Mouse (Mus musculus) embryonic fibroblast, embryonic 13.5 days (primary cell): Measurements from ENCODE around the gene Cyp2d11. TPM values are rescaled to one million over a fixed set of nuclear protein-coding genes. Genes with fewer than 3 reads are reported as not detected.
"Not testable (repeated sequence)": the region's sequence is repeated elsewhere in the genome, so short reads cannot be mapped to it uniquely, and the experiment has no call there.

Experiments
- H3K27ac ChIP-seq: 2 replicates; pipeline ENCODE4 v1.5.1; 2012; ENCODE audit warnings: low read length, control low read depth, inconsistent platforms; ENCODE audit not compliant: insufficient read depth
- H3K4me1 ChIP-seq: 2 replicates; pipeline ENCODE4 v1.6.1; 2011; ENCODE audit warnings: low read length; ENCODE audit not compliant: control insufficient read depth, insufficient read depth
- H3K4me3 ChIP-seq: 2 replicates; pipeline ENCODE4 v1.5.1; 2011; ENCODE audit warnings: mild to moderate bottlenecking, control low read depth, low read length; ENCODE audit not compliant: insufficient read depth
- CTCF ChIP-seq: IDR thresholded peaks from 2 replicates; pipeline ENCODE4 v1.5.1; 2011; ENCODE audit warnings: mild to moderate bottlenecking, control low read depth, low read length, moderate library complexity, borderline replicate concordance; ENCODE audit not compliant: insufficient read depth
- POLR2A ChIP-seq: IDR thresholded peaks from 2 replicates; pipeline ENCODE4 v1.6.1; 2011; ENCODE audit warnings: low read depth, mild to moderate bottlenecking, control low read depth, low read length, moderate library complexity
- polyA plus RNA-seq: library from polyadenylated mRNA; stranded (reverse); fragments of >200 nt; gene quantifications from 2 replicates; pipeline ENCODE4 v1.2.4, GENCODE M21; 2011; ENCODE audit warnings: low read depth; ENCODE audit not compliant: missing spikeins, insufficient read length

Cyp2d11 gene
- polyA plus RNA-seq, result not detected in 2 replicates

GRCm38 (mm10) chr15:82393922-82394321 is at the start of gene Cyp2d11:
TSS of gene Cyp2d11 (minus strand) at chr15:82394022.
- H3K4me3 ChIP-seq, H3K27ac ChIP-seq, H3K4me1 ChIP-seq: not testable (repeated sequence)

- Histone ChIP-seq H3K4me3 (no peak overlapping the region), H3K4me1 (no peaks in the 10 kb centered on the region), H3K27ac (no peak overlapping the region)
- TF ChIP-seq CTCF (no peak), POLR2A (no peak)
Measured at GRCm38 (mm10) chr15:82437975-82438617, 44.3 kb upstream of the Cyp2d11 start.

- Histone ChIP-seq H3K4me1 (no peaks in the 10 kb centered on the region), H3K4me3 (no peak overlapping the region), H3K27ac (no peak overlapping the region)
- TF ChIP-seq CTCF (no peak), POLR2A (no peak)
Measured at GRCm38 (mm10) chr15:82435606-82436005, 41.8 kb upstream of the Cyp2d11 start.

GRCm38 (mm10) chr15:82435011-82435410 is 41.2 kb upstream of the Cyp2d11 start:
- Histone ChIP-seq H3K27ac (no peak overlapping the region), H3K4me1 (no peaks in the 10 kb centered on the region), H3K4me3 (no peak overlapping the region)
- TF ChIP-seq CTCF (no peak), POLR2A (no peak)

- no peak overlapping the region for H3K4me3 ChIP-seq
- TF ChIP-seq POLR2A (no peak), CTCF (no peak)
- no peak overlapping the region for H3K27ac ChIP-seq
- H3K4me1 ChIP-seq, result no peaks in the 10 kb centered on the region
Measured at GRCm38 (mm10) chr15:82434541-82434940, 40.7 kb upstream of the Cyp2d11 start.

GRCm38 (mm10) chr15:82433621-82434020 is 39.8 kb upstream of the Cyp2d11 start:
- H3K27ac ChIP-seq, result no peak overlapping the region
- TF ChIP-seq POLR2A (no peak), CTCF (no peak)
- H3K4me1 ChIP-seq, result no peaks in the 10 kb centered on the region
- H3K4me3 ChIP-seq, result no peak overlapping the region

- no peak within 1 kb of the TSS for H3K27ac ChIP-seq
- TF ChIP-seq CTCF (no peak), POLR2A (no peak)
- H3K4me3 ChIP-seq, result no peak within 1 kb of the TSS
- no peaks in the 10 kb centered on the region for H3K4me1 ChIP-seq
Measured at GRCm38 (mm10) chr15:82433137-82433536, 39.3 kb upstream of the Cyp2d11 start, which contains the start of gene Cyp2d9. TSS of gene Cyp2d9 (plus strand) at chr15:82433437.

GRCm38 (mm10) chr15:82423471-82423870 is 29.6 kb upstream of the Cyp2d11 start:
- TF ChIP-seq POLR2A (no peak), CTCF (no peak)
- Histone ChIP-seq H3K4me3 (no peak overlapping the region), H3K4me1 (no peaks in the 10 kb centered on the region), H3K27ac (no peak overlapping the region)

GRCm38 (mm10) chr15:82422935-82423334 is 29.1 kb upstream of the Cyp2d11 start:
- TF ChIP-seq POLR2A (no peak), CTCF (no peak)
- Histone ChIP-seq H3K4me3 (no peak overlapping the region), H3K4me1 (no peaks in the 10 kb centered on the region), H3K27ac (no peak overlapping the region)

GRCm38 (mm10) chr15:82418616-82419015 is 24.8 kb upstream of the Cyp2d11 start:
- TF ChIP-seq POLR2A (no peak), CTCF (no peak)
- no peaks in the 10 kb centered on the region for H3K4me1 ChIP-seq
- no peak overlapping the region for H3K4me3 ChIP-seq
- H3K27ac ChIP-seq, result no peak overlapping the region
